Mouse (Mus musculus) neural tube, embryonic 10.5 days (tissue): ENCODE results near the gene Atg4d.
"Not testable (repeated sequence)": the region's sequence is repeated elsewhere in the genome, so short reads cannot be mapped to it uniquely, and the experiment has no call there.

Experiments used
- DNase-seq: peaks from one replicate; pipeline ENCODE4 v3.0.0-alpha.2; 2017; ENCODE audit warnings: low spot score; ENCODE audit errors: extremely low spot score

Atg4d gene

DNA sequence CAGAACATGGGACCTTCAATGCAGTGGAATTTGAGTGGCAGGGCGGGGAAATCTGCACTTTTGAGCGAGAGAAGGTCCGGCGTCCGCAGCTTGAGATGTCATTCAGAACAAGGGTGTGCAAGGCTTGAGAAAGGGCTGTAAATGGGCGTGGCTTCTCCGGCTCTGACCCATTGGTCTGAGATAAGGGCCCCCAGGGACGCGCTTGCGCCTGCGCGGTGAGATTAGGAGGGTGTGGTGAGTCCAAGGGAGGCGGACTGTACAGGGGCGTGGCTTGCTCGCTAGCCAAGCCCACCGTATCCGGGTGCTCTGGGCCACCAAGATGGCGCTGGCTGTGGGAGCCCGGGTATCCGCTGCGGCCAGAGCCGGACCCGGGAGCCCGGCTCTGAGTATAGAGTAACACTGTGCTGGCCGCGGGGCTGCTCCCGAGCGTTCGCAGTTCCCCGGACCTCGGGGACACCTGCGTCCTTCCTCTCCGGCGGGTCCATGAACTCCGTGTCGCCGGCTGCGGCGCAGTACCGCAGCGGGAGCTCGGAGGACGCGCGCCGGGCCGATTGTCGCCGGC lies at the start of gene Atg4d:
Gene Atg4d (plus strand): TSS at position 294 of the 562 bp plus-strand sequence.
- peak; percentile 98 for DNase-seq

DNA sequence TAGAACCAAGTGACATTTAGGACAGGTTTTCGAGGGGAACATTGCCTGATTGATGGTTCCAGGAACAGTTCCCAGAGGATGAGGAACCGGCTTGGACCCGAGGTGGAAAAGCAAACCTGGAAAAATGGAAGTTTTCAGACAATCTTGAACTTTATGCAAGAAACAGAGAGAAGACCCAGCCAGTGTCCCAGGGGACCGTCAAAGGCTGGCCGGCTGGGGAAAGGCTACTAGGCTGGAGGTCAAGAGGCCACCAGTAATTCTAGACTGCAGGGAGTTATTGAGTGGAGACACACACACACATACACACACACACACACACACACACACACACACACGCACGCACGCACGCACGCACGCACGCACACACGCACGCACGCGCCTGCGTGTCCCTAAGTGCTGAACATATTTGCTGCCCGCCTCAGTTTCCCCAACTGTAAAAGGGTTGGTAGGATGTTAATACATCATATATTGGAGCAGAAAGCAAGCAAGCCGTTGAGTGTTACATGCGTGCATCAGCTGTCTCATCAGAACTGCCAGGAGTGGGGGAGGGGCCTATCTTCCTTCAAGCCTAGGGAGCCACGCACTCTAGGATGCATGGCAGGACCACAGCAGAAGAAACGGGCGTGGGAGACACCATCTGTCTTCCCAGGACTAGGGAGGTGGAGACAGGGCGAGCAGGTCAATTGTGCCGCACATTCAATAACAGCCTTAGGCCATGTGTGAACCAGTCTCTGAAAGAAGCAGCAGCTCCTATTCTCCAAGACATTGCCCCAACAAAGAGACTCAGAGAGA lies 48.8 kb upstream of the Atg4d start:
- DNase-seq, result no peak

DNA sequence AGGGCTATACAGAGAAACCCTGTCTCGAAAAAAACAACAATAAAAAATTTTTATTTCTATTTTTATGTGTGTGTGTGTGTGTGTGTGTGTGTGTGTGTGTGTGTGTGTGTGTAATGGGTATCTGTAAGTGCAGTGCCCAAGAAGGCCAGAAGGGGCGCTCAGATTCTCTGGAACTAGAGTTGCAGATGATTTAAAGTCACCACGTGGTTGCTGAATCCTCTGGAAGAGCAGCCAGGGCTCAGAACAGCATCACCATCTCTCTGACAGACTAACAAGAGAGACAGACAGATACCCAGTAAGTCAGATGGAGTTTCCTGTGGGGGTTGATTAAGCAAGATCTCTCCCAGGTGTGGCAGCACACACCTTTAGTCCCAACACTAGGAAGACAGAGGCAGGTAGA lies 45.3 kb upstream of the Atg4d start:
- DNase-seq, result no peak

DNA sequence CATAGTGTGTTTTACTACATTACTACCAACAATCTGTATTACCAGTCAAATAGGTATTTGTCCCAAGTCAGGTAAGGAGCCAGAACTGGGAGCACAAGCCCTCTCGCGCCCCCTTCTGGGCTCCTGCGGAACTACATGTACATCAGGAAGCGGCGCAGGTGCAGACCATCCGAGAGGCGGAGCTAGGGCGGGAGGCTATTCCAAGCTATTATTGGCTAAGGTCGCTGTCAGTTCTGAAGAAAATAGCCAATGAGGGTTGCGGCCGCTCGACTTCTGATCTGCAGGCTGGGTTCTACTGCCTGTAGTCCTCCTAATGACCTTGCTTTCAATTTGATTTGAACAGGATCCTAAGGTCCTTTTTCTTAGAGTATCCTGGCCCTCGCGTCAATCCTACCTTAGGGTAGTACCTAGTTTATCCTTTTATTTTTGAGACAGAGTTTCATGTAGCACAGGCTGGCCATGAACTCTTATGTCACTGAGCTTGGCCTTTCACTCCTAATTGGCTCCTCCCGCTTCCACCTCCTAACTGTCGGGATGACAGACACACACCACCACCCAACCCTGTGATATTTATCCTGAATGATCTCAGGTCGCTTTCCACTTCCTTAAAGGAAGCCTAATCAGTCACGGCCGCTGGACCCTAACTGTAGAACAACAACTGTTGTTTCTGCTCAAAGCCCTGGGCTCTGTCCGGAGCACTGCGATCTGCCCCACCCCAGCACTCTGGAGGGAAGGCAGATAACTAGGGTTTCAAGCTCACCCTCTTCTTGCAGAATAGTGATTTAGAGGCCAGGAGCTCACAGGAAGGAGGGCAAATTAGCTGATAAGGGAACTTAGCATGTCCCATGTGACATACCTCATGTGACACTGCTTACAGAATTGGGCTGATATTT lies 44.4 kb upstream of the Atg4d start:
- DNase-seq, result peak; percentile 91

DNA sequence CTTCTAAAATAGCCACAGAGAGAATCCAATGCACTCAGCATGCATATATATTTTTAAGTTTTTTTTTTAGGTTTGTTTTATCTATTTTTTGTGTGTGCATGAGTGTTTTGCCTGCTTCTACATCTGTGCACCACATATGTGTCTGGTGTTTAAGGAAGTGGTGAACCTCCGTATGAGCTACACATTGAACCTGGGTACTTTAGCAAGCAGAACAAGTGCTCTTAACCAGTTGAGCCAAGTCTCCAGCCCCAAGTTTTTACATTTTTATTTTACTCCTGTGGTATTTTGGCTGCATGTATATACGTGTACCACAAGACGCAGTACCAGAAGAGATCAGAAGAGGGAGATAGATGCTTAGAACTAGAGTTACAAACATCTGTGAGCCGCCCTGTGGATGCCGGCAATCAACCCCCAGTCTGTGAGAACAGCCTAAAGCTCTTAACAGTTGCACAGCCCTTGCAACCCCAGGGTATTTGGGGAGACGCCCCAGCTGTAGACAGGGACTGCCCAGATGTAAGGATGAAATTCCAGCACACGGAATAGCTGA lies 43.6 kb upstream of the Atg4d start:
- DNase-seq, result no peak

DNA sequence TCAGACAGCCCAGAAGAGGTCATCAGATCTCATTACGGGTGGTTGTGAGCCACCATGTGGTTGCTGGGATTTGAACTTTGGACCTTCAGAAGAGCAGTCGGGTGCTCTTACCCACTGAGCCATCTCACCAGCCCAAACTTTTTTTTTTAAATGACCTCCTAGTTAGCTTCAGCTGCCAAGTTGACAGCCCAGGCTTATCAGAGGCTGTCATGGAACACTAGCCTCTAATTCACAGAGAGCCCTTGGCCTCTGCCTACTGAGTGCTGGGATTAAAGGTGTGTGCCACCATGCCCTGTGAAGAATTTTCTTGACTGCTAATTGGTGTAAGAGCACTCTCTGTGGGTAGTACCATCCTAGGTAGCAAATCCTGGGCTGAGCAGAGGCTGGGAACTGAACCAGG lies 41.6 kb upstream of the Atg4d start:
- DNase-seq, result not testable (repeated sequence)

DNA sequence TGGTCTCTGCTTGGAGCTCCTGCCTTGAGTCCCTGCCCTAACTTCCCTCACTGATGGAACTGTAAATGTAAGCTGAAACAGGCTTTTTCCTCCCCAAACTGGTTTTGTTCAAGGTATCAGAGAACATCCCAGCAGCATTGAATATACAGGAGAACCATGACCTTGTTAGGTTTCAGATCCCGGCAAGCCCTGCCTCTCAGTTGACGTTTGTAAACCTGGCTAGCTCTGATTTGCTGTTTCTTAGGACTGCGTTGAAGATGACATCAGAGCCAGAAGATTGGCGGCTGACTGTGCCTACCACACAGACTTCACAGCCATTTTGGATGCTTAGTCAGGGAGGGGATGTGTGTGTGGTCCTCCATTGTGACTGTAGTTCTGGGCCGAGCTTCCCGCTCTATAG lies 41.2 kb upstream of the Atg4d start:
- no peak for DNase-seq

DNA sequence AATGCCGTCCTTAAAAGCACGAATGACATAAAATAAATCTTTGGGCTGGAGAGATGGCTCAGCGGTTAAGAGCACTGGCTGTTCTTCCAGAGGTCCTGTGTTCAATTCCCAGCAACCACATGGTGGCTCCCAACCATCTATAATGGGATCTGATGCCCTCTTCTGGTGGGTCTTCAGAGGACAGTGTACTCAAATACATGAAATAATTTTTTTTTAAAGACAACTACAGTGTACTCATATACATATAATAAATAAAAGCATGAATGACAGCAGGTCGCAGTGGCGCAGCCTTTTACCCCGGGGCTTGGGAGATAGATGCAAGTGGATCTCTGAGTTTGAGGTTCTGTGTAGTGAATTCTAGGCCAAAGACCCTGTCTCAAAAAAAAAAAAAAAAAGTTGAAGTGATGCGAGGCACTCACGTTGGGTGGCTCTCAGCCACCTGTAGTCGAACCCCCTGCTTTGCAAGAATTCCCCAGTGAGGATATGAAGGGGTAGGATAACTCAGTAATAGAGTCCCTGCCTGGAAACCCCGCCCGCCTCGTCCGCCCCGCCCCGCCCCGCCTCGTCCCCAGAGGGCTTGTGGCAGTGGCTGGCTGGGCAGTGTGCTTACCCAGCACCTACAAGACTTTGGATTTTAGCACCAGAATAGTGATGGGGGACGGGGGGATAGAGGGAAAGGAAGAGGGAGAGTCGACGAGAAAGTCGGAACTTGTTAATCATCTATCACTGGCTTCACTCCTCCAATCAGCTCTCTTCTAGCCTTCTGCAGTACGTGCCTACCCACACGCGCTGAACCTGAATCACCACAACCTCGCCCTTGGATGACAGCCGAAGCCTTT lies 40.3 kb upstream of the Atg4d start:
- DNase-seq, result peak; percentile 59

DNA sequence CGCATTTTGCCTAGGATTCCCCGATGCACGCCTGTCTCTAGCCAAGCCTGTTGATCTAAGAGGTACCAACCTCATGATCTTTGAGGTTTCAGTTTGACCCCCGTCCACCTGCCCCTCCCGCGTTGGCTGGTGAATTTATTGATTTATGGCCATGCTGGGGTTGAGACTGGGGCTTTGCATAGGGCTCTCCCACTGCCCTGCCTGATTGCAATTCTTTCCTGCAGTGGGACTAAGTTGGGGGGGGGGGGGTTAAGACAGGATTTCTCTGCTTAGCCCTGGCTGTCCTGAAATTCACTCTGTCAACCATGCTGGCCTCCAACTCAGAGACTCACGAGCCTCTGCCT lies 39.7 kb upstream of the Atg4d start:
- DNase-seq, result no peak

DNA sequence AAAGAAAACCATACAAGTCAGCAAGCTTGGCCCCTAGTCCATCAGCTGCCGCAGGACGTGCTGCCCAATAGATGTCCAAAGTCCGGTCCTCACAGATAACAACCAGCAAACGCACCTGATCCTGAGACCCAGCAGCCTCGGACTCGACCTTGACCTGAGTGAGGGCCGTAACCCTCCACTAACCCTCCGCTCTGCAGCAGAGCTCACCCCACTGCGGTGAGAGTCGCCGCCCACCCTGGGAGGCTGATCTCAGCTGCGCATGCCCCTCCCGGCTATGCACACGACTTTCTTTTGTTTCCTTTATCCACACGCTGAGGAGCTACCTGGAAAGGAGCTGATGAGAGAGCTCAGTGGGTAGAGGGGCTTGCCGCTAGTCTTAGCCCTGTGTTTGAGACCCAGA lies 37.8 kb upstream of the Atg4d start:
- no peak for DNase-seq

DNA sequence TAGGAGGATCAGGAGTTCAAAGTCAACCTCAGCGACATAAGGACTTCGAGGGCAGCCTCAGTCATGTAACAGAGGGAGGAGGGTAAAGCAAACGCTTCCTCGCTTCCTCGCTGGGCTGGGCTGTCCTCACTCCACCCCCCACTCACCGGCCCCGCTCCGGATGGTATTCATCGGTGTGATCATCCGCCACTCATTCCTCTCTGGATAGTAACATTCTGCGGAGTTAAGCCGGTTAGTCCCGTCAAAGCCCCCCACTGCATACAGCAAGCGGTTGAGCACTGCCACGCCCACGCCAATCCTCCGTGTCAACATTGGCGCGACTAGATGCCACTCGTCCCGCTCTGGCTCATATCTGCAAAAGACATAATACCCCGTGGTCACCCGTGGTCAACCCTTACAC lies 33.5 kb upstream of the Atg4d start:
- no peak for DNase-seq

DNA sequence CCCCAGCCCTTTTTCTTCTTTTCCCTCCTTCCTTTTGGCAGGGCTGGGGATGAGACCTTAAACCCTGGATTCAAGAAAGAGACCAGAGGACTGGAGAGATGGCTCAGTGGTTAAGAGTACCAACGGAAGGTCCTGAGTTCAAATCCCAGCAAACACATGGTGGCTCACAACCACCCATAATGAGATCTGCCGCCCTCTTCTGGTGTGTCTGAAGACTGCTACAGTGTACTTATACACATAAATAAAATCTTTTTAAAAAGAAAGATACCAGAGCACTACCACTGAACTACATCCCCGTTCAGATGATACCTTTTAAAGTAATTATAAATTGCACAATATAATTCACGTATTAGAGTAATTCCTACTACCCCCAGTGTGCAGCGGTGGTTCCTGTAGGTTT lies 32.2 kb upstream of the Atg4d start:
- no peak for DNase-seq

DNA sequence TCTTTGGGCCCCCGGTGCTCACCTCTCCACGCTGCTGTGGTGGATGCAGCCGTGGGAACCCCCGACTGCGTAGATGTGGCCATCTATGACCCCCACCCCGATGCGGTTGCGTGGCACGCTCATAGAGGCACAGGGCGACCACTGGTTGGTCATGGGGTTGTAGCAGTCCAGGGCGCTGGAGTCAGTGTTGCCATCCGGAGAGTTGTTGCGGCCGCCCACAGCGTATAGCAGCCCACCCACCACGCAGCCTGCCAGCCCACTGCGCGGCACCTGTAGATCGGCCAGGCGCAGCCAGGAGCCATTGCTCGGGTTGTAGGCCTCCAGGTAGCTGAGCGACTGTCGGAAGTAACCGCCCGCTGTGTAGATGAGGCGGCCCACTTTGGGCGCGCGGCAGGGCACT lies 31.7 kb upstream of the Atg4d start:
- DNase-seq, result no peak

DNA sequence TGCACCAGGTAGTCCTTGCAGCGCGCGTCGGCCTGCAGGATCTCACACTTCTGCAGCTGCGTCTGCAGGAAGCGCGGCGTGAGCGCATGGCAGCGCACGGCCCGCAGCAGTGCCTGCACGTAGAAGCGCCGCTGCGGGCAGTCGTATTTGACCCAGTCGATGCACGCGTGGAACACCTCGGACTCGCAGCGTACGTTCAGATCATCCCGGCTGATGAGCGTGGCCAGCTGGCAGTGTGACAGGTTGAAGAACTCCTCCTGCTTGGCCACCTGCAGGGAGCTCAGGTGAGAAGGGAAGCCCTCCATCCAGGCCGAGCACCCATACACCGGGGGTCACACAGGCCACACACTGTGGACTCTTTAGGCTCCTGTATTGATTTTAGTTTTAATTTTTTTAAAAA lies 31.3 kb upstream of the Atg4d start:
- DNase-seq, result no peak

DNA sequence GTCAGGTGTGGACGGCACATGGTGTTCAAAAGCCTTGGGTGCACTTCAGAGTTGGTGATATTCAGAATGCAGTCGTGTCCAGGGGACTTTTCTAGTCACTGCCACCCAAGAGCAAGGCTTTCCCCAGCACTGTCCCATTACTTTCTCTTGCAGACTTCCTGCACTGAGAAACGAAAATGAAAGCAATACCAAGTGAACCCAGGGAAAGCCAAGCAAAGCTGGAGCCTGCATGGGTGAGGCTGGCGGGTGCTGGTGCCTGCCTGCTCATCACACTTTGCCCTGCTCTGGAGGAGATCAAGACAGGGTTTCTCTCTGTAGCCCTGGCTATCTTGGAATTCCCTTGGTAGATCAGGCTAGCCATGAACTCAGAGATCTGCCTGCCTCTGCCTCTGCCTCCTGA lies 29.8 kb upstream of the Atg4d start:
- no peak for DNase-seq

DNA sequence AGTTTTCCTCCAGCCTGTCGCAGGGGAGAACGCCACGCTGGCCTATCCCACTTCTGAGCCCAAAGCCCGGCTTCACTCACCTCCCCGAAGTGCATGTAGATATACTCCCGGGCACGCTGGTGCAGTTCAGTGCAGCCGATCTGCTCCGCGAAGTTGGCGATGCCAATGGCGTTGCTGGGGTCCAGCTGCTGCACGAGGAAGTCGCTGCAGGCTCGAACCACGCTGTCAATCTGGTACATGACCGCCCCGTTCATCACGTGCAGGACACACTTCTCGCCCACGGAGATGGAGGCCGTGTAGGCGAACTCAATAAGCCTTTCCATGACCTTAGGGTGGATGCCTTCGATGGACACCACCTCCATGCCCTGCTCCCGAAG lies 28.1 kb upstream of the Atg4d start:
- no peak for DNase-seq

DNA sequence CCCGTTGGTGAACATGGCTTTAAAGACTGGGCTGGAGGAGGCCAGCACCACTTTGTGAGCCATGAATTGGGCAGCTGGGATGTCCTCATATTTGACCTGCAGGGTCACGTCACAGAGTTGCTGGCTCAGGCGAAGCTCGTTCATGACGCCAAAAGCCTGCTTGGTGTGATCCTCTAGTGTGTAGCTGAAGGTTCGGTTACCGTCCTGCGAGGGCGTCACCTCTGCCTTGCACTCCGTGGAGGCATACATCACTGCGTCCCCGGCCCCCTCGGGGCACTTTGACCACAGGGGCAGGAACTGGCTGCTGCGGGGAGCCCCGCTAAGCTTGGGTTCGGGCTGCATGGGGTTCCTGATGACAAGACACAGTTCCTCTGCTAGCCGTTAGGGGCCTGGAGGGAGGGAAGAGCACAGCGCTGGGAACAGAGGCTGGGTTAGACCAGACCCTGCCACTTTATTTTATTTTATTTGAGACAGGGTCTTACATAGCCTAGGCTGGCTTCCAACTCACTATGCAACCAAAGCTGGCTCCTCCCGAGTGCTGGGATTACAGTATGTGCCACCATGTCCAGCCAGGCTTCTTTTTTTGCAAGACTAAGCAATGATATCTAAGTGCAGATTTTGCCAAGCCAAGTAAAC lies 27.6 kb upstream of the Atg4d start:
- DNase-seq, result peak; percentile 55

DNA sequence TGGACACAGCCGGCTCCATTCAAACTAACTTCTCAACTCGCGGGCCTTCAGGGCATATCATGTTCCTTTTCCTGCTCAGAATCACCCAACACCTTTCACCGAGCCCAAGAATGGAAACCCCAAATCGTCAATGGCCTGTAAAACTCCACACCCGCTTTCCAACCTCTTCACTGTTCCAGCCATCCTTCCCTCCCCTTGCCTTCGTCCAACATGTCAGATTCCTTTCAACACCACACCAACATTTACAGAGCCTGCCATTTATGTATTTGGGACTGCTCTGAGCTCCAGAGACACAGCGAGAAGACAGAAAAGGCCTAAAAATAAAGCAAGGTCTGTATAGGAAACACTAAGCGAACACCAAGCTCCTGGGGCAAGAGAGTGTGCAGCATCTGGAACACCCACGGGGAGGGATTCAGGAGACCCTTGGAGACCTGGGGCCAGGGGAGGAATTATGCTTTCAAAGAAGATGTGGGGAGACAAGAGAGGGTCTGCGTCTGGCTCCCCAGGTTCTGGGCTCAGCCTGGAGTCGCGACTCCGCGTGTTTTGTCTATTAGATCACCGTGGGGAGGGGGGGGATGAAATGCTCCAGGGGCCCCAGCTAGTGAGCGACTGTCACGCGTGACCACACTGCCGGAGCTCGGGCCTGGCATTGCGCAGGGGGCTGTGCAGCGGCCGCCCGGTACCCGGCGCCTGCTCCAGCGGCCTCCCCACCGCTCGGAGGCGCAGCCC lies 26.9 kb upstream of the Atg4d start:
- DNase-seq, result peak; percentile 47

DNA sequence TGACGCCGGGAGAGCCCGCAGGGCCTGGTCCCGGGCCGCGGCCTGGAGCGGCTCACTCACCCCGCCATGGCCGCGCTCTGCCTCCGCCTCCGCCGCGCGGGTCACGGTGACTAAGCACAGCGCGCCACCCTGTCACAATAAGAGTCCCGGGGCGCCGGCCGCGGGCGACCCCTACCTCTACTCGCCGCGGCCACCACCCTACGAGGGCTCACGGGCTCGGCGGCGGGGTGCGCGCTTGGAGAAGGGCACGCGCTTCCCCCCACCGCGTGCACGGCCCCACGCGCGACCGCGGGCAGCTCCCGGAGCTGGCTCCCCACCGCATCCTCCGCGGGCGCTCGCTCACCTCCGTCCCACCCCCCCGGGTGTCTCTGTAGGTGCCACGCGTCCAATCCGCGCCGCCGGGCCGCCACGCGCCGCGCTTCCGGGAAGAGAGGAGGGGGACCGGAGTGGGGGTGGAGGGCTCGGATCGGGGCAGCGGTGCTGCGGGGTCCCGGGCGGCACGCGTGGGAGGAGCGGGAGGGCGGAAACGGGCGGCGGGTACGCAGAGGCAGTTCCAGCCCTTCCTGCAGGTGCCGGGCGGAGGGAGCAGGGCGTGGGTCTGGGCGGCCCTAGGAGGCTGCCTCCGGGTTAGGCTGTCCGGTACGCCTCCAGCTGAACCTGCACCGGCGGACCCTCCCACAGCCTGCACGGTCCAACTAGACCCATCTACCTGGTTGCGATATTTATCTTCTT lies 26.2 kb upstream of the Atg4d start, which contains the start of gene Keap1:
Gene Keap1 (minus strand): TSS at position 629 of the 732 bp plus-strand sequence.
- peak; percentile 85 for DNase-seq
